Mouse (Mus musculus): ENCODE measurements around the gene Foxk1.

Gene Foxk1

DNA sequence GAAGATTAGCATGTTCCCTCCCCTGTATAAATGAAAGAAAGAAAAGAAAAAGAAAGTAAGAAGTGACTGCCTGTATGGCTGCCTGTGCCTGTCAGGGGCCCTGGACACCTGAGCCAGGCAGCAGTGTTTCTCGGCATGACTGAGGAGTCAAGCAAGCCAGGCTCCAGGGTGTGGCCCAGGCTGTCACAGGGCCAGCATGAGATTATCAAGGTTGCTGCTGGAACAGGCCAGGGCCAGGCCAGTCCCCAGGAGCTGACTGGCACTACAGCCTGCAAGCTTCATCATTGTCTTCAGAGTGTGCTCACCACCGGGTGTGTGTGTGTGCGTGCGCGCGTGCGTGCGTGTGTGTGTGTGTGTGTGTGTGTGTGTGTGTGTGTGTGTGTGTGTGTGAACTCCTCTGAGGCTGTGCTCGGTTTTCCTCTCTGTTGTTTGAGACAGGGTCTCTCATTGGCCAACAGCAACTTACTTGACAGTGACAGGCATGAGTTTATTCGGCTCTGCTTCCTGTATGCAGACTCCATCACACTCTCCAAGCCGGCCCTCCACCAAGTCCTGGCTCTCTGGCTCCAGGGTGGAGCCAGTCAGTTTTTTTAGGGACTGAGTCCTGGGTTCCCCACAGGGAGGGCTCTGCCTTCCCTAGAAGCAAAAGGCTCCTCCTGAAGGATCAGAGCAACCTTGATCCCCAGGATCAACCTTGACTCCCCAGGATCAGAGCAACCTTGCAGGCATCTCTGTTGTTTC lies 43.7 kb downstream of the Foxk1 start:
- no peak for DNase-seq (ENCODE audit: low spot score)

- no peak for DNase-seq (ENCODE audit: low spot score)
Observed at GRCm38 (mm10) chr5:142445709-142446108, 44.4 kb downstream of the Foxk1 start.

DNA sequence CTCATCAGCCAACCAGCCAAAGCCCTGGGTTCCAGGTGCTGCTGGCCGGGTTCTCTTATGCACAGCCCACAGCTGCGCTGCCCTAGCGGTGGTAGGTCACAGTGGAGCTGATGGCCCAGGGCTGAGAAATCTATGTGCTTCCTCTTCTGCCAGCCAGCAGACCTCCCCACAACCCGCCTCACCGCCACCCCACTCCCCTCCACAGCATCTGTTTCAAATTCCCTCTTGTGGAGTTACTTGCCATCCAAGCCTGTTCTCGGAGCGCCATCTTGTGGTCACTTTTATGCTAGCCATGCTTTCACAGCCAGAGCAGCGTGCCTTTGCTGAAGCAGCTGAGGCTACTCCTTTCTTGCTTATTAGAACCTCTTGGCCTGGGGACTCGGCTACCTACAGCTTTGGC lies 46.8 kb downstream of the Foxk1 start:
- DNase-seq (ENCODE audit: low spot score), result peak; percentile 97

- DNase-seq (ENCODE audit: low spot score), result no peak
Observed at GRCm38 (mm10) chr5:142448623-142449022, 47.3 kb downstream of the Foxk1 start.

DNA sequence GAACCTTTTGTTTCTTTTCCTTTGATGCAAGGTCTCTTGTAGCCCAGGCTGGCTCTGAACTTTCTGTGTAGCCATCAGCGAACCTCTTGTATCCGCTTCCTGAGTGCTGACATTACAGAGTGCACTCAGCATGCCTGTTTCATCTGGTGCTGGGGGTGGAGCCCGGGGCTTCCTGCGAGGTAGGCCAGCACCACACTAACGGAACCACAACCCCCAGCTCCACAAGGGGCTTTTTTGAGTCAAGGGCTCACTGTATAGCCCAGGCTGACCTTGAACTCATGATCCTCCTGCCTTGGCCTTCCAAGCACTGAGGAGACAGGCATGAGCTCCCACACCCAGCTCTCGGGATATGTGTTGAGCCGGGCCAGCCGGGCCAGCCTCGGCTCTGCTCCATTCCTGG lies 49.5 kb downstream of the Foxk1 start:
- no peak for DNase-seq (ENCODE audit: low spot score)

- DNase-seq (ENCODE audit: low spot score), result peak; percentile 84
Observed at GRCm38 (mm10) chr5:142451759-142452158, 50.5 kb downstream of the Foxk1 start.

DNA sequence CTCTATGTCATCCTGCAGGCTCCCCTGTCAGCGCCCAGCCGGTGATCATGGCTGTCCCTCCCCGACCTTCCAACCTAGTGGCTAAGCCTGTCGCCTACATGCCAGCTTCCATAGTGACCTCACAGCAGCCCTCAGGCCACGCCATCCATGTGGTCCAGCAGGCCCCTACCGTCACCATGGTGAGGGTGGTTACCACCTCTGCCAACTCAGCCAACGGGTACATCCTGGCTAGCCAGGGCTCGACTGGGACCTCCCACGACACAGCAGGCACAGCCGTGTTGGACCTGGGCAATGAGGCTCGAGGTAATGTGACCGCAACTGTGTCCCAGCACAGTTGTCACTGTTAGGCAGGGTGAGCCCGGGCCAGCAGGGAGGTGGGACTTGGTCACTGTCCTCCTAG lies 52.4 kb downstream of the Foxk1 start:
- no peak for DNase-seq (ENCODE audit: low spot score)

- no peak for DNase-seq (ENCODE audit: low spot score)
Observed at GRCm38 (mm10) chr5:142456318-142456717, 55.0 kb downstream of the Foxk1 start.

GRCm38 (mm10) chr5:142457345-142457744 lies 56.0 kb downstream of the Foxk1 start:
- no peak for DNase-seq (ENCODE audit: low spot score)

- DNase-seq (ENCODE audit: low spot score), result no peak
Observed at GRCm38 (mm10) chr5:142458791-142459557, 57.7 kb downstream of the Foxk1 start.

GRCm38 (mm10) chr5:142459834-142460233 lies 58.5 kb downstream of the Foxk1 start:
- DNase-seq (ENCODE audit: low spot score), result no peak

DNA sequence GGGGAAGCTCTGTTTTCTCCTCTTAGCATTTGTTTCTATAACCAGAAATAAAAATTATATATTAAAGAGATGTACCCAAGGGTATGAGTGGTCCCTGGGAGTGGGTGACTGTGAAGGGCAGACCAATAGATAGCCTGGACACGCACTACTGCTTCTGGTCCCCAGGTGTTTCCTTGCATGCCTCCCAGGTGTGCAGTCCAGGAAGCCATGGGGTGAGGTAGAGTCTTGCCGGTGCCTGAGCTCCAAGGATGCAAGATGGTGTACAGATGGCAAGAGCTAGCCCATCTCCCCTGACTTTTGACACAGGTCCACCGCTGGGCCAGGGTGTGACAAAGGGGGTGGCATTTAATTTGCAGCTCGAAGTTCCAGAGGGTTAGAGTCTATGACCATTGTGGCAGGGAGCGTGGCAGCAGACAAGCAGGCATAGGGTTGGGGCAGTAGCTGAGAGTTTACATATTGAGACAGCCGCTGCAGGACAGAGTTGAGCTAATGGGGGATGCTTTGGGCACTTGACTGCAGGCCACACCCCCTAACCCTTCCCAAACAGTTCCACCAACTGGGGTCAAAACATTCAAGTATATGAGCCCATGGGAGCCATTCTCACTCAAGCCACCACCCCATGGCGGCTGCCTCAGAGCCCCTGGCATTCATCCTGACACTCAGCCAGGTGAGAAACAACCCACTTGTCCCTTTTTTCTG lies 60.8 kb downstream of the Foxk1 start:
- DNase-seq (ENCODE audit: low spot score), result no peak

DNA sequence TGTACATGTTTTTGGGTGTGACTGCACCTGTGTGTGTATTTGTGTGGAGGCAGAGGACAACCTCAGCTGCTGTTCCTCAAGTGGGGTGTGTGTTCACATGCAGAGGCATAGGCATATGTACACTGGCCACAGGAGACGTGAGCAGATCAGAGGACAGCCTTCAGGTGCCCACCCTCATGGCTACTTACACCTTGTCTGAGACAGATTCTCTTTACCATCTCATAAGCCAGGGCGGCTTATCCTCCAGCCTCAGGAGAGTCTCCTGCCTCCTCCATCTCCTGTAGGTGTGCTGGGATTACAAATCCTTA lies 61.3 kb downstream of the Foxk1 start:
- DNase-seq (ENCODE audit: low spot score), result no peak

GRCm38 (mm10) chr5:142463011-142463410 lies 61.7 kb downstream of the Foxk1 start:
- DNase-seq (ENCODE audit: low spot score), result no peak

GRCm38 (mm10) chr5:142463461-142464454 lies 62.5 kb downstream of the Foxk1 start, which contains the start of gene Ap5z1:
Gene Ap5z1 (plus strand): TSS chr5:142463944.
- peak; percentile 97 for DNase-seq (ENCODE audit: low spot score)

GRCm38 (mm10) chr5:142468375-142468774 lies 67.1 kb downstream of the Foxk1 start:
- DNase-seq (ENCODE audit: low spot score), result no peak

- DNase-seq (ENCODE audit: low spot score), result no peak
Observed at GRCm38 (mm10) chr5:142469796-142470195, 68.5 kb downstream of the Foxk1 start.

DNA sequence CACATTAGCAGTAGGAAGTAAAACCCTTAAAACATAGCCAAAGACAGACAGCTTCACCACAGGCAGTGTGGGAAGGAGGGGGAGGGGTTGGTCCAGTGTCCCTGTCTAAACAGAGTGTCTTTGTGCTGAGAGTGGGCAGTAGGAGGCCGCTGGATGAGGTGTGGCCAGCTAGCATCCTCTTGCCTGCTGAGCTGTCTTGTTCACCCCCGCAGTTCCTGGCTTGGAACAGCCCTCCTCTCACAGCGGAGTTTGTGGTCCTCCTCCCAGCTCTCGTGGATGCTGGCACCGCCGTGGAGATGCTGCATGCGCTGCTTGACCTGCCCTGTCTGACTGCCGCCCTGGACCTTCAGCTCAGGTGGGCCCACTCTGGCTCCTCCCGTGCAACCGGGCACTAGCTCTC lies 72.4 kb downstream of the Foxk1 start:
- no peak for DNase-seq (ENCODE audit: low spot score)

DNA sequence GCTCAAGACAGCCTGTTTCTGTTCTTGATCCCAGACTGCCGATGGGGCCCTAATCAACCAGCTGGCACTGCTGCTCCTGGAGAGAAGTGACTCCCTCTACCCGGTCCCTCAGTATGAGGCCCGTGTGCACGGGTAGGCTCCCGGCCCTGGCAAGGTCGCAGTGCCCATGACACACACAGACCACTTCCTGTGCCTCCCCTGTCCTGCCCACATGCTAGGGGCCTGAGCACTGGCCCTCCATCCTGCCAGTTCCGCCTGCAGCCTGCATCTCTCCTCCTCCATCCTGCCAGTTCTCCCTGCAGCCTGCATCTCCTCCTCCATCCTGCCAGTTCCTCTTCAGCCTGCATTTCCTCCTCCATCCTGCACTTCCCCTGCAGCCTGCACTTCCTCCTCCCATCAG lies 74.4 kb downstream of the Foxk1 start:
- DNase-seq (ENCODE audit: low spot score), result no peak

GRCm38 (mm10) chr5:142477346-142477745 lies 76.0 kb downstream of the Foxk1 start:
- no peak for DNase-seq (ENCODE audit: low spot score)

- no peak for DNase-seq (ENCODE audit: low spot score)
Observed at GRCm38 (mm10) chr5:142477866-142478615, 76.7 kb downstream of the Foxk1 start.

All from embryo, embryonic 10.5 days (tissue).